Mouse (Mus musculus) forebrain, embryonic 10.5 days (tissue): Measurements from ENCODE around the gene Bid. TPM values are rescaled to one million over a fixed set of nuclear protein-coding genes. Genes with fewer than 3 reads are reported as not detected.
"Not testable (repeated sequence)": the region's sequence is repeated elsewhere in the genome, so short reads cannot be mapped to it uniquely, and the experiment has no call there.

ENCODE experiments used
- DNase-seq: peaks from one replicate; pipeline ENCODE4 v3.0.0-alpha.2; 2017; ENCODE audit warnings: low spot score; ENCODE audit errors: extremely low spot score
- H3K27ac ChIP-seq: fragments of 300-500 bp; sonication (generic); 2 replicates; pipeline ENCODE4 v1.5.1; 2016; ENCODE audit warnings: mild to moderate bottlenecking
- H3K27me3 ChIP-seq: fragments of 300-500 bp; sonication (generic); 2 replicates; pipeline ENCODE4 v1.6.1; 2016; ENCODE audit warnings: mild to moderate bottlenecking; ENCODE audit not compliant: poor library complexity, severe bottlenecking
- H3K36me3 ChIP-seq: fragments of 300-500 bp; sonication (generic); replicated peaks from 2 replicates; pipeline ENCODE4 v1.6.1; 2016; ENCODE audit warnings: mild to moderate bottlenecking, moderate library complexity
- H3K4me1 ChIP-seq: fragments of 300-500 bp; sonication (generic); 2 replicates; pipeline ENCODE4 v1.6.1; 2016
- H3K4me3 ChIP-seq: fragments of 300-500 bp; sonication (generic); 2 replicates; pipeline ENCODE4 v1.5.1; 2016; ENCODE audit warnings: mild to moderate bottlenecking, moderate library complexity
- H3K9me3 ChIP-seq: fragments of 300-500 bp; sonication (generic); 2 replicates; pipeline ENCODE4 v1.6.1; 2016; ENCODE audit warnings: mild to moderate bottlenecking, moderate library complexity
- WGBS: fragments of 180-500 bp; shearing (Covaris S2); methylation state at CpG from one replicate; pipeline ENCODE4 v1.1.7; 2016; 5-methylcytosine and 5-hydroxymethylcytosine counted together
- polyA plus RNA-seq: library from polyadenylated mRNA; unstranded; fragments of >200 nt; fragmentation: Nextera tagmentation; extraction: Ambion mirVana; gene quantifications from 2 replicates; pipeline ENCODE4 v1.2.1, GENCODE M21; 2016

Bid gene
- polyA plus RNA-seq, 1 experiment from 2014 or later = 19.3 TPM

GRCm38 (mm10) chr6:120884436-120884835, 32.2 kb downstream of the Bid start:
- Histone ChIP-seq H3K27me3 (no peaks in the 10 kb centered on the region), H3K9me3 (no peaks in the 10 kb centered on the region; the same call in 1 of the 2 replicates), H3K27ac (no peak overlapping the region), H3K36me3 (peaks cover 87% of the 10 kb centered on the region), H3K4me1 (no peaks in the 10 kb centered on the region), H3K4me3 (no peak overlapping the region)
- DNase-seq = no peak
- 92% methylated on average over 6 of the region's 6 CpGs for WGBS

- DNase-seq = no peak
- H3K4me1 ChIP-seq = no peaks in the 10 kb centered on the region
- no peaks in the 10 kb centered on the region; the same call in 1 of the 2 replicates for H3K9me3 ChIP-seq
- H3K4me3 ChIP-seq = no peak overlapping the region
- peaks cover 84% of the 10 kb centered on the region for H3K36me3 ChIP-seq
- no peak overlapping the region for H3K27ac ChIP-seq
- 90% methylated on average over 5 of the region's 5 CpGs for WGBS
- H3K27me3 ChIP-seq = no peaks in the 10 kb centered on the region
These were observed 37.6 kb downstream of the Bid start for GRCm38 (mm10) chr6:120879046-120879445.

- WGBS = 91% methylated on average over 9 of the region's 9 CpGs
These were observed 42.8 kb downstream of the Bid start for GRCm38 (mm10) chr6:120873874-120874273.

GRCm38 (mm10) chr6:120871286-120871685, 45.4 kb downstream of the Bid start:
- no peaks in the 10 kb centered on the region for H3K4me1 ChIP-seq
- H3K4me3 ChIP-seq = no peak overlapping the region
- H3K36me3 ChIP-seq = peaks cover 38% of the 10 kb centered on the region
- DNase-seq = no peak
- H3K27me3 ChIP-seq = no peaks in the 10 kb centered on the region
- H3K27ac ChIP-seq = no peak overlapping the region
- WGBS = 93% methylated on average over 2 of the region's 2 CpGs
- no peaks in the 10 kb centered on the region for H3K9me3 ChIP-seq

More at GRCm38 (mm10) chr6:120873874-120874273, 42.8 kb downstream of the Bid start:
- H3K27me3 ChIP-seq = no peaks in the 10 kb centered on the region
- peaks cover 50% of the 10 kb centered on the region for H3K36me3 ChIP-seq
- no peaks in the 10 kb centered on the region for H3K4me1 ChIP-seq
- no peak for DNase-seq
- no peak overlapping the region for H3K27ac ChIP-seq
- H3K9me3 ChIP-seq = no peaks in the 10 kb centered on the region
- H3K4me3 ChIP-seq = no peak overlapping the region

GRCm38 (mm10) chr6:120868824-120869223, 47.8 kb downstream of the Bid start:
- DNase-seq = no peak
- Histone ChIP-seq H3K27me3 (no peaks in the 10 kb centered on the region), H3K36me3 (peaks cover 53% of the 10 kb centered on the region), H3K9me3 (no peaks in the 10 kb centered on the region), H3K27ac (no peak overlapping the region), H3K4me1 (no peaks in the 10 kb centered on the region), H3K4me3 (no peak overlapping the region)
- 85% methylated on average over 1 of the region's 1 CpGs for WGBS

- Histone ChIP-seq H3K4me1 (no peaks in the 10 kb centered on the region), H3K27ac (no peak overlapping the region), H3K4me3 (no peak overlapping the region), H3K36me3 (peaks cover 62% of the 10 kb centered on the region), H3K27me3 (no peaks in the 10 kb centered on the region), H3K9me3 (no peaks in the 10 kb centered on the region)
- no peak for DNase-seq
- 90% methylated on average over 9 of the region's 9 CpGs for WGBS
These were observed 50.4 kb downstream of the Bid start for GRCm38 (mm10) chr6:120866051-120866814.

GRCm38 (mm10) chr6:120860079-120860478, 56.6 kb downstream of the Bid start:
- Histone ChIP-seq H3K27ac (no peak overlapping the region), H3K9me3 (no peaks in the 10 kb centered on the region), H3K27me3 (no peaks in the 10 kb centered on the region), H3K36me3 (peaks cover 64% of the 10 kb centered on the region), H3K4me1 (peaks cover 16% of the 10 kb centered on the region), H3K4me3 (no peak overlapping the region)
- DNase-seq = no peak
- 90% methylated on average over 3 of the region's 3 CpGs for WGBS

- Histone ChIP-seq H3K4me1 (peaks cover 16% of the 10 kb centered on the region), H3K27ac (no peak overlapping the region), H3K36me3 (peaks cover 65% of the 10 kb centered on the region), H3K9me3 (no peaks in the 10 kb centered on the region), H3K27me3 (no peaks in the 10 kb centered on the region), H3K4me3 (no peak overlapping the region)
- peak; percentile 20 for DNase-seq
- whole genome bisulfite sequencing = 45% methylated on average over 8 of the region's 8 CpGs
These were observed 58.4 kb downstream of the Bid start for GRCm38 (mm10) chr6:120858217-120858711.

GRCm38 (mm10) chr6:120854413-120854812, 62.2 kb downstream of the Bid start:
- H3K27ac ChIP-seq = no peak overlapping the region
- DNase-seq = no peak
- peaks cover 16% of the 10 kb centered on the region for H3K4me1 ChIP-seq
- H3K9me3 ChIP-seq = no peaks in the 10 kb centered on the region
- H3K27me3 ChIP-seq = no peaks in the 10 kb centered on the region
- no peak overlapping the region for H3K4me3 ChIP-seq
- WGBS = 95% methylated on average over 10 of the region's 10 CpGs
- H3K36me3 ChIP-seq = peaks cover 75% of the 10 kb centered on the region

- H3K4me1 ChIP-seq = not testable (repeated sequence)
- peaks cover 77% of the 10 kb centered on the region for H3K36me3 ChIP-seq
These were observed 65.9 kb downstream of the Bid start for GRCm38 (mm10) chr6:120850720-120851119.

More at GRCm38 (mm10) chr6:120850720-120851119, 65.9 kb downstream of the Bid start:
- H3K27ac ChIP-seq, DNase-seq, H3K9me3 ChIP-seq, H3K4me3 ChIP-seq, H3K27me3 ChIP-seq: not testable (repeated sequence)

Other genes with a start within 250 kb of the Bid start
- 0.14 and 0.29 TPM in 2 replicates for gene Slc25a18, start 143.3 kb downstream of the Bid start, polyA plus RNA-seq
- 109 and 110 TPM in 2 replicates for gene Atp6v1e1, start 94.1 kb downstream of the Bid start, polyA plus RNA-seq
- gene Bcl2l13, start 80.6 kb downstream of the Bid start, polyA plus RNA-seq = 51.5 and 52.7 TPM in 2 replicates
- 8.4 and 9.0 TPM in 2 replicates for gene Mical3, start 214.1 kb upstream of the Bid start, polyA plus RNA-seq